Mouse (Mus musculus) lung, postnatal 0 days (tissue): Measurements from ENCODE around the gene Fam122b. TPM values are rescaled to one million over a fixed set of nuclear protein-coding genes. Genes with fewer than 3 reads are reported as not detected.

Source experiments
- ATAC-seq: fragments of 200-750 bp; cut with Nextera tagmentation; 2 replicates; pipeline ENCODE4 v1.8.0; 2017; ENCODE audit warnings: moderate library complexity
- DNase-seq: peaks from one replicate; pipeline ENCODE4 v3.0.0-alpha.2; 2016; ENCODE audit warnings: low spot score
- H3K27ac ChIP-seq: fragments of 300-500 bp; sonication (generic); 2 replicates; pipeline ENCODE4 v1.5.1; 2014; ENCODE audit warnings: antibody characterized with exemption, mild to moderate bottlenecking, low read length, mixed read lengths
- H3K27me3 ChIP-seq: fragments of 300-500 bp; sonication (generic); replicated peaks from 2 replicates; pipeline ENCODE4 v1.6.1; 2014; ENCODE audit warnings: low read length, mixed read lengths; ENCODE audit not compliant: insufficient read depth
- H3K36me3 ChIP-seq: fragments of 300-500 bp; sonication (generic); 2 replicates; pipeline ENCODE4 v1.6.1; 2014; ENCODE audit warnings: low read length, mixed read lengths; ENCODE audit not compliant: insufficient read depth
- H3K4me1 ChIP-seq: fragments of 300-500 bp; sonication (generic); 2 replicates; pipeline ENCODE4 v1.6.1; 2014; ENCODE audit warnings: antibody characterized with exemption, low read depth, low read length, mixed read lengths; ENCODE audit not compliant: insufficient read depth
- H3K4me2 ChIP-seq: fragments of 300-500 bp; sonication (generic); replicated peaks from 2 replicates; pipeline ENCODE4 v1.6.1; 2014; ENCODE audit warnings: low read depth, mild to moderate bottlenecking, low read length, moderate library complexity, mixed read lengths
- H3K4me3 ChIP-seq: fragments of 300-500 bp; sonication (generic); 2 replicates; pipeline ENCODE4 v1.5.1; 2014; ENCODE audit warnings: low read depth, low read length
- H3K9ac ChIP-seq: fragments of 300-500 bp; sonication (generic); replicated peaks from 2 replicates; pipeline ENCODE4 v1.6.1; 2014; ENCODE audit warnings: low read depth, mild to moderate bottlenecking
- H3K9me3 ChIP-seq: fragments of 300-500 bp; sonication (generic); 2 replicates; pipeline ENCODE4 v1.6.1; 2016; ENCODE audit warnings: low read length, mixed read lengths
- CTCF ChIP-seq: IDR thresholded peaks from 2 replicates; pipeline ENCODE4 v1.5.1; 2016; ENCODE audit warnings: antibody characterized with exemption, mild to moderate bottlenecking
- EP300 ChIP-seq: IDR thresholded peaks from 2 replicates; pipeline ENCODE4 v1.6.1; 2016; ENCODE audit warnings: antibody characterized with exemption, mild to moderate bottlenecking, control low read depth
- WGBS: fragments of 180-500 bp; shearing (Covaris S2); extraction: QIAGEN DNeasy Blood & Tissue Kit; methylation state at CpG from one replicate; pipeline ENCODE4 v1.1.7; 2014; 5-methylcytosine and 5-hydroxymethylcytosine counted together
- polyA plus RNA-seq: library from polyadenylated mRNA; unstranded; fragments of >200 nt; fragmentation: Nextera tagmentation; extraction: Ambion mirVana; gene quantifications from 2 replicates; pipeline ENCODE4 v1.2.1, GENCODE M21; 2015

Fam122b gene
- polyA plus RNA-seq, 1 experiment from 2014 or later, result 5.3 TPM

DNA sequence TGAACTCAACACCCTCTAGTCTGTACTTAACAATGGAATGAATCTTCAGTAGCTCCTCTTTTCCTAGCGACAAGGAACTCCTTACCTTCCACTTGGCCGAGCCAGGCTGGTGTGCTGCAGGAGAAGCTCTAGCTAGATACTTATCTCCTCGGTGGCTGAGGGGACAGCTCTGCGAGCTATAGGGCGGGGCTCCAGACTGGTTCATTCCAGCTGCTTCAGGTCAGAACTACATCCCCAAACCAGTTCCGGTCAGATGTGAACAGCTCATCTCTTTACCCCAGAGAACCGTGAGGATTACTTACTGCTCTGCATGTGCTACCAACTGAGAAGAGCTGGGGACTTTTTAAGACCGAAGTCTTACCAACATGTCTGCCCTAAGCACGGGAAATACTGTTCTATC, 3.4 kb downstream of the Fam122b start:
- 45% methylated on average over 9 of the region's 9 CpGs for WGBS
- ATAC-seq, result no peak
- DNase-seq, result no peak
- Histone ChIP-seq H3K4me1 (no peaks in the 10 kb centered on the region), H3K4me2 (no peak overlapping the region), H3K27me3 (no peaks in the 10 kb centered on the region), H3K27ac (no peak overlapping the region), H3K9me3 (no peaks in the 10 kb centered on the region), H3K9ac (no peak overlapping the region), H3K4me3 (no peak overlapping the region), H3K36me3 (no peaks in the 10 kb centered on the region)
- no peak for TF ChIP-seq EP300
- TF ChIP-seq CTCF, result no peak

DNA sequence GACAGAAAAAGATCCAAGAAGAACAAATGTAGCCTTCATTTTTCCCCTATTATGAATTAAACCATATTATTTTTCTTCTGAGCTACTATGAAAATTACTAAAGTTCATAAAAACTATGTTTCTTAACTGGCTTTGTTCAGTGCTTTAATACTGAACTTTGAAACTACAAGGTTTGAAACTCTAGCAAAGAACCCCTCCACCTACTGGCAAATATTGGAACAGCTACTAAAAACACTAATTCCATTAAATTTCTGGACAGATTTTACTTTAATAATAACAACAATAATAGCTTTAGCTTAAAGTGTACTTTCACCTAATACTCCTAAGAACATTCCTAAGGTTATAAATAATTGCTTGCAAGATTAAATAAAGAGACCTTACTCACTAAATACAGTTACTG, 14.4 kb downstream of the Fam122b start:
- H3K9ac ChIP-seq, result no peak overlapping the region
- no peak overlapping the region for H3K27ac ChIP-seq
- H3K36me3 ChIP-seq, result no peaks in the 10 kb centered on the region
- TF ChIP-seq EP300 (no peak), CTCF (peak; percentile 57)
- DNase-seq, result peak; percentile 37
- no peak for ATAC-seq
- H3K27me3 ChIP-seq, result no peaks in the 10 kb centered on the region
- no peaks in the 10 kb centered on the region for H3K9me3 ChIP-seq
- H3K4me2 ChIP-seq, result no peak overlapping the region
- H3K4me1 ChIP-seq, result no peaks in the 10 kb centered on the region
- H3K4me3 ChIP-seq, result no peak overlapping the region

DNA sequence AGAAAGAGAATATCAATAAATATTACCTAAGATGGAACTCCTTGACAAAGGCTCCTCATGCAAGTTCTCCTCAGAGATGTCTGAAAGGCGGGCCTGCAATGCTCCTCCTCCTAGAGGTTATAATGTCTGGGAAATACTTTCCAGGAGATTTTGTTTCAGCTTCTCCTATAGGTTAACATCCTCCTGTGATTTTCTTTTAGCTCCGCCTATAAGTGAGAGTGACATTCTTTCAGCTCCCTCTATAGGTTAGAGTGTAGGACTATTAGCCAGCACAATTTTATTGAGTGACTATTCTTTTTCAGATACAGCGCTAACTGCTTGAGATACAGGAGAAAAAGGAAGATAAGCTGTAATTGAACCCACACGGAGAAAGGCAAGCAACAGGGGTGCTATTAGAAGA, 29.6 kb downstream of the Fam122b start, which contains the start of gene Plac1:
Plac1 (minus strand) TSS at position 101 of the 400 bp plus-strand sequence.
- Histone ChIP-seq H3K9me3 (no peaks in the 10 kb centered on the region), H3K27ac (no peak within 1 kb of the TSS), H3K27me3 (no peaks in the 10 kb centered on the region), H3K36me3 (no peaks in the 10 kb centered on the region), H3K4me2 (no peak within 1 kb of the TSS), H3K9ac (no peak within 1 kb of the TSS), H3K4me3 (no peak within 1 kb of the TSS), H3K4me1 (no peaks in the 10 kb centered on the region)
- DNase-seq, result no peak
- WGBS, result 78% methylated on average over 4 of the region's 4 CpGs
- no peak for ATAC-seq
- no peak for TF ChIP-seq EP300
- TF ChIP-seq CTCF, result no peak

DNA sequence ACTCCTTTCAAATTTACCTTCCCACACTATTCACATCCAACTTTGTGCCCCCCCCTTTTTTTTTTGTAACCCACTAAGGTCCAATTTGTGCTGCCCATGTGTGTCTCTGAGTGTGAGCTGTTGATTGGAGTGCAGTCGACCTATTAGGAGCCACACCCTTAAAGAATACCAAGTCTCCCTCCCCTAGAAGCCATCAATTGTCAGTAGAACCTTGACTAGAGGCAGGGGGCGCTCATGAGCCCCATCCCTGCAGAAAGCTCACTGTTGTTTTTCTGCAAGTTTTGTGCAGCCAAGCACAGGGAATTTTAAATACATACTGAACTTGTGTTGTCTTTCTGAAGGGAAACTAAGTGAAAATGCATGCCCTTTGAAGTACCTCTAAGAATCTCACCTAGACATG, 31.6 kb downstream of the Fam122b start:
- no peak overlapping the region for H3K4me2 ChIP-seq
- H3K9ac ChIP-seq, result no peak overlapping the region
- no peak overlapping the region for H3K27ac ChIP-seq
- TF ChIP-seq EP300 (no peak), CTCF (peak; percentile 60)
- no peaks in the 10 kb centered on the region for H3K27me3 ChIP-seq
- no peaks in the 10 kb centered on the region for H3K4me1 ChIP-seq
- no peaks in the 10 kb centered on the region for H3K9me3 ChIP-seq
- no peaks in the 10 kb centered on the region for H3K36me3 ChIP-seq
- DNase-seq, result peak; percentile 25
- no peak for ATAC-seq
- H3K4me3 ChIP-seq, result no peak overlapping the region
- 6% methylated on average over 2 of the region's 2 CpGs for WGBS

DNA sequence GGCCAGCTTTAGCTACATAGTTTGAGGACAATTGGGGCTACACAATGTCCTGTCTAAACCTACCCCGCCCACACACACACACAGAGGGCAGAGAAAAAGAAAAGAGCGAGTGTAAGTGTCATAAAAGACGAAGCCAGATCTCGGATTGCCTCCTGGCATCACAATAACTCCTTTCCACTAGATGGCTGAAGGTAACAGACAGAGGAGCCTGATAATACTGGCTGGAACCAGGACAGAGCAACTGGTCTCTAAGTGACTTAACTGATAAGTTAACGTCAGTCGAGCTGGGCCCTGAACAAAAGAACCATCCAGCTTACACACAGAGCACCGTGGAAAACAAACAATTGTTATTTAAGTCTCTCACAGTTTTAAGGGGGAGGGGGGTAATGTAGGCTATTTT, 33.2 kb downstream of the Fam122b start:
- no peak for DNase-seq
- Histone ChIP-seq H3K36me3 (no peaks in the 10 kb centered on the region), H3K27me3 (no peaks in the 10 kb centered on the region), H3K27ac (no peak overlapping the region), H3K4me1 (no peaks in the 10 kb centered on the region), H3K4me3 (no peak overlapping the region), H3K9ac (no peak overlapping the region), H3K9me3 (no peaks in the 10 kb centered on the region), H3K4me2 (no peak overlapping the region)
- TF ChIP-seq EP300 (no peak), CTCF (no peak)
- ATAC-seq, result no peak
- WGBS, result 51% methylated on average over 7 of the region's 7 CpGs

DNA sequence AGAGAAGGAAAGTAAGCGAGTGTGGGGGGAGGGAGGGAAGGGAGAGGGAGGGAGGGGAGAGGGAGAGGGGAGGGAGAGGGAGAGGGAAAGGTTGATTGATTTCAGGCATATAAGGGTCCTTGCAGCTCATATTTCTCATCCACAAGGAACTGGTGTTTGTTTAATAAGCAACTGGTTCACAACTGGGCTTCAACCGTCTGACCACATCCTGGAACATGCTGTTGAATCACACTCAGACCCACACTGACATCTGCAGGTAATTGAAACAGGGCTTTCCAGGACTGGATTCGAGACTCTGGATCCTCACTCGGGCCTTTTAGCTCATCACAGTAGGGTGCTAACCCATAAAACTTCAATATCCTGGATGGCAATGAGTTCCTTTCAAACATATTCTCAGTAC, 35.9 kb downstream of the Fam122b start:
- Histone ChIP-seq H3K4me1 (no peaks in the 10 kb centered on the region), H3K27ac (no peak overlapping the region), H3K4me3 (no peak overlapping the region), H3K27me3 (no peaks in the 10 kb centered on the region), H3K36me3 (no peaks in the 10 kb centered on the region), H3K4me2 (no peak overlapping the region), H3K9ac (no peak overlapping the region), H3K9me3 (no peaks in the 10 kb centered on the region)
- TF ChIP-seq CTCF (peak; percentile 68), EP300 (no peak)
- WGBS, result 24% methylated on average over 4 of the region's 4 CpGs
- ATAC-seq (no peak), DNase-seq (peak; percentile 59)

DNA sequence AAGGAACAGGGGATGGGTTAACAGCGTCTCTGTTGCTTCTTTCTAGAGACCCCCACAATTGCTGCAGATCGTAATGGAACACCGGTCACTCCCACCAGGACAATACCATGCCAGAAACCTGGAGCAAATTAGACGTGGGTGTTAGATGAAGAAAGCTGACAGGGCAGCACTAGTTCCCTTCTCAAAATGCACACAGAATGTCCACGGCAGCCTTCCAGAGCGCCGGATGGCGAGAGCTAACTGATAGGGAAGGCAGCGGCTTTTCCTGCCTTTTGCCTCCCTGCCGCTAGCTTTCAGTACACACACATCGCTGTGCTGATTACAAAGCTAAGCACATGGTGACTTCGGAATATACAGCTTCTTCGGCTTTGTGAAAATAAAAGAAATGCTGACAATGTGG, 37.6 kb downstream of the Fam122b start:
- Histone ChIP-seq H3K36me3 (no peaks in the 10 kb centered on the region), H3K4me1 (no peaks in the 10 kb centered on the region), H3K9me3 (no peaks in the 10 kb centered on the region), H3K27ac (peak overlapping the region; percentile 38; the same call in 1 of the 2 replicates), H3K27me3 (no peaks in the 10 kb centered on the region), H3K4me2 (peak overlapping the region; percentile 59), H3K4me3 (peak overlapping the region; percentile 30), H3K9ac (no peak overlapping the region)
- TF ChIP-seq EP300 (no peak), CTCF (peak; percentile 20; the same call in 1 of the 2 replicates)
- no peak for ATAC-seq
- DNase-seq, result peak; percentile 27
- 11% methylated on average over 13 of the region's 13 CpGs for WGBS
